Mouse (Mus musculus) bone marrow, adult 2 months (tissue): ENCODE measurements around the gene Thap2.

Source experiments
- CTCF ChIP-seq: fragments of 200-500 bp; IDR thresholded peaks from 2 replicates; pipeline ENCODE4 v1.5.1; 2011; ENCODE audit warnings: low read length, control low read depth; ENCODE audit not compliant: control insufficient read depth, insufficient read depth
- POLR2A ChIP-seq: fragments of 200-500 bp; IDR thresholded peaks from 2 replicates; pipeline ENCODE4 v1.6.1; 2011; ENCODE audit warnings: low read depth, mild to moderate bottlenecking, control low read depth, low read length, borderline replicate concordance; ENCODE audit not compliant: control insufficient read depth

- no peak for TF ChIP-seq POLR2A
- no peak for TF ChIP-seq CTCF
Measured at GRCm38 (mm10) chr10:115350810-115351397, 33.3 kb downstream of the Thap2 start.
